Comparison of ENCODE assay signal across 30 mouse cellular contexts in the genomic region with DNA sequence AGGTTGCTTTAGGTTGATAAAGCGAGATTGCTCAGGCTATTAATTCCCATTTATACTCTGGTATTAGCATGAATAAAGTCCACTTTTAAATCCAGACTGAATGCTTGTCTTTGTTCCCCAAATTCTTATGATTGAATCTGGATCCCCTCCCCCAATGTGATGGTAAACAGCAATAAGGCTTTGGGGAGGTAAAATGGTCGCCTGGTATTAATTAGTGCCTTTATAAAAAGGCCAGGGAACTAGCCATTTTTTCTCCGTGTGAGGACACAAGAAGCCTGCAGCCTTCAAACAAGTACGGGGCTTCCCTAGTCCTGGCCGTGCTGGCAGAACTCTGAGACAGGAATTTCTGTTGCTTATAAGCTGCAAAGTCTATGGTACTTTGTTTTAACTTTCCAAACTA.
DNase-seq lines count a peak whose midpoint lies in the region; ATAC-seq and TF ChIP-seq lines count a peak whose summit lies in the region.
"Had no signal": no experiment of that assay in that cellular context is flagged by ENCODE, and none has a peak within 500 bp of the region (broad histone marks: within the 10 kb centered on the region; RNA-seq: fewer than 3 reads in every experiment).

No protein-coding gene starts in this region.

- no peak overlapping the region for H3K9ac ChIP-seq in embryonic facial prominence, embryonic 12.5 days
- H3K9ac ChIP-seq in limb, embryonic 11.5 days (ENCODE audit: low read length): no peak overlapping the region
- no peak overlapping the region for H3K9ac ChIP-seq in liver, postnatal 0 days (replicated peaks)
- H3K9ac ChIP-seq: heart, embryonic 12.5 days; hindbrain, embryonic 13.5 days; limb, embryonic 15.5 days; liver, embryonic 13.5 days; midbrain, embryonic 15.5 days; neural tube, embryonic 15.5 days had no signal

- 36% methylated on average over 5 of the region's 5 CpGs for WGBS in embryonic facial prominence, embryonic 12.5 days
- WGBS in limb, embryonic 11.5 days: 25% methylated on average over 5 of the region's 5 CpGs
- WGBS in liver, postnatal 0 days (ENCODE audit: insufficient replicate concordance): 67% methylated on average over 5 of the region's 5 CpGs

- peaks cover 18% of the 10 kb centered on the region for H3K4me1 ChIP-seq in embryonic facial prominence, embryonic 12.5 days
- peaks cover 8% of the 10 kb centered on the region; the same call in 1 of the 2 replicates for H3K4me1 ChIP-seq in limb, embryonic 11.5 days (ENCODE audit: control insufficient read depth, insufficient read depth, low read length)
- no peaks in the 10 kb centered on the region for H3K4me1 ChIP-seq in liver, postnatal 0 days (ENCODE audit: insufficient read depth)
- H3K4me1 ChIP-seq: liver, embryonic 13.5 days had no signal

- no peak for ATAC-seq in embryonic facial prominence, embryonic 12.5 days (ENCODE audit: insufficient number of reproducible peaks, insufficient read depth, low FRiP score, low TSS enrichment)
- ATAC-seq in limb, embryonic 11.5 days (ENCODE audit: insufficient number of reproducible peaks, low FRiP score, low TSS enrichment, low read depth): no peak
- ATAC-seq in liver, postnatal 0 days: no peak
- ATAC-seq: activated CD4-positive, CD25-positive, alpha-beta regulatory T cell, adult 4 months had no signal

- TF ChIP-seq POLR2A in brain, embryonic 14.5 days (IDR thresholded peaks at IDR 0.05; ENCODE audit: borderline replicate concordance, extremely low read depth, insufficient read depth, insufficient read length, poor library complexity, severe bottlenecking): no peak

- DNase-seq in embryo, embryonic 10 days (ENCODE audit: low spot score): peak; percentile 17
- DNase-seq in embryo, embryonic 9.5 days (ENCODE audit: extremely low spot score): no peak
- peak; percentile 41 for DNase-seq in brain, embryonic 14.5 days (ENCODE audit: low read depth)
- peak; percentile 44 for DNase-seq in limb, embryonic 11.5 days (ENCODE audit: low spot score)
- DNase-seq in liver, postnatal 0 days: no peak
- DNase-seq in retina, postnatal 1 day: no peak
- DNase-seq in cerebellum, postnatal 10 days: no peak
- DNase-seq: adrenal gland, adult 2 months; adrenal gland, postnatal 36 days; cerebellum, adult 2 months; cerebellum, postnatal 25 days; gastrocnemius, postnatal 36 days; heart, adult 2 months; heart, postnatal 4 days; kidney, adult 11 months; kidney, postnatal 25 days; liver, embryonic 13.5 days; lung, adult 2 months; lung, postnatal 10 days; thymus, adult 18-20 months; thymus, postnatal 25 days had no signal

- H3K4me3 ChIP-seq in embryonic facial prominence, embryonic 12.5 days: no peak overlapping the region
- no peak overlapping the region for H3K4me3 ChIP-seq in limb, embryonic 11.5 days (ENCODE audit: low read depth, low read length)
- no peak overlapping the region for H3K4me3 ChIP-seq in liver, postnatal 0 days (ENCODE audit: low read depth, low read length)
- H3K4me3 ChIP-seq: heart, adult 2 months; heart, embryonic 12.5 days; hindbrain, embryonic 13.5 days; limb, embryonic 15.5 days; liver, embryonic 13.5 days; midbrain, embryonic 15.5 days; neural tube, embryonic 15.5 days had no signal

- H3K36me3 ChIP-seq in embryonic facial prominence, embryonic 12.5 days: no peaks in the 10 kb centered on the region
- no peaks in the 10 kb centered on the region for H3K36me3 ChIP-seq in limb, embryonic 11.5 days (ENCODE audit: control insufficient read depth, insufficient read depth, low read length)
- H3K36me3 ChIP-seq in liver, postnatal 0 days (replicated peaks; ENCODE audit: insufficient read depth, low read length): no peaks in the 10 kb centered on the region
- H3K36me3 ChIP-seq: heart, embryonic 12.5 days; hindbrain, embryonic 13.5 days; limb, embryonic 15.5 days; liver, embryonic 13.5 days; midbrain, embryonic 10.5 days; midbrain, embryonic 15.5 days; neural tube, embryonic 15.5 days had no signal

- H3K27me3 ChIP-seq in embryonic facial prominence, embryonic 12.5 days: no peaks in the 10 kb centered on the region
- no peaks in the 10 kb centered on the region for H3K27me3 ChIP-seq in limb, embryonic 11.5 days (ENCODE audit: control insufficient read depth, insufficient read depth, low read length)
- H3K27me3 ChIP-seq in liver, postnatal 0 days (ENCODE audit: insufficient read depth, low read length): no peaks in the 10 kb centered on the region
- H3K27me3 ChIP-seq: CH12.LX; heart, embryonic 12.5 days; hindbrain, embryonic 13.5 days; limb, embryonic 15.5 days; liver, embryonic 13.5 days; midbrain, embryonic 15.5 days; neural tube, embryonic 15.5 days had no signal

- TF ChIP-seq EP300 in liver, postnatal 0 days (IDR thresholded peaks at IDR 0.05; ENCODE audit: low read depth): no peak

- no peak for TF ChIP-seq CTCF in brain, embryonic 14.5 days (IDR thresholded peaks at IDR 0.05; ENCODE audit: borderline replicate concordance, extremely low read depth, insufficient read depth, insufficient read length)
- no peak for TF ChIP-seq CTCF in liver, postnatal 0 days (IDR thresholded peaks at IDR 0.05; ENCODE audit: low read depth)

- H3K4me2 ChIP-seq in embryonic facial prominence, embryonic 12.5 days (replicated peaks): no peak overlapping the region
- H3K4me2 ChIP-seq in limb, embryonic 11.5 days (ENCODE audit: low read depth, severe bottlenecking): no peak overlapping the region
- H3K4me2 ChIP-seq in liver, postnatal 0 days (ENCODE audit: low read depth, low read length): no peak overlapping the region
- H3K4me2 ChIP-seq: liver, embryonic 13.5 days; midbrain, embryonic 15.5 days had no signal

- 0 out of 2 replicates have a peak overlapping the region, but pooled peaks have one; percentile 30 for H3K27ac ChIP-seq in embryonic facial prominence, embryonic 12.5 days
- H3K27ac ChIP-seq in limb, embryonic 11.5 days (replicated peaks; ENCODE audit: low read depth, low read length): peak overlapping the region; percentile 49
- H3K27ac ChIP-seq in liver, postnatal 0 days (ENCODE audit: low read depth): no peak overlapping the region
- H3K27ac ChIP-seq: heart, adult 2 months; liver, embryonic 13.5 days had no signal

- no peaks in the 10 kb centered on the region for H3K9me3 ChIP-seq in embryonic facial prominence, embryonic 12.5 days
- no peaks in the 10 kb centered on the region for H3K9me3 ChIP-seq in limb, embryonic 11.5 days (ENCODE audit: control insufficient read depth, low read length)
- H3K9me3 ChIP-seq in liver, postnatal 0 days (ENCODE audit: low read length): no peaks in the 10 kb centered on the region
- H3K9me3 ChIP-seq: heart, embryonic 12.5 days; hindbrain, embryonic 13.5 days; limb, embryonic 15.5 days; liver, embryonic 13.5 days; midbrain, embryonic 10.5 days; midbrain, embryonic 15.5 days; neural tube, embryonic 15.5 days had no signal

Comparison
In these comparisons a context has a peak if more than half of its experiments do, and no peak if none do; other contexts are left out.
1. DNase-seq: peak in embryo, embryonic 10 days (single experiment), brain, embryonic 14.5 days (single experiment) and limb, embryonic 11.5 days (single experiment); none in embryo, embryonic 9.5 days (single experiment), liver, postnatal 0 days (single experiment), retina, postnatal 1 day (single experiment) and cerebellum, postnatal 10 days (0 of 2).